Mouse (Mus musculus): ENCODE results near the gene Tas1r1. TPM values are rescaled to one million over a fixed set of nuclear protein-coding genes. Genes with fewer than 3 reads are reported as not detected.
A peak's percentile ranks its signal among the peaks of the same experiment; 100 is the strongest.

Tas1r1 gene
- polyA plus RNA-seq, 1 experiment from 2014 or later: 1.5 TPM

DNA sequence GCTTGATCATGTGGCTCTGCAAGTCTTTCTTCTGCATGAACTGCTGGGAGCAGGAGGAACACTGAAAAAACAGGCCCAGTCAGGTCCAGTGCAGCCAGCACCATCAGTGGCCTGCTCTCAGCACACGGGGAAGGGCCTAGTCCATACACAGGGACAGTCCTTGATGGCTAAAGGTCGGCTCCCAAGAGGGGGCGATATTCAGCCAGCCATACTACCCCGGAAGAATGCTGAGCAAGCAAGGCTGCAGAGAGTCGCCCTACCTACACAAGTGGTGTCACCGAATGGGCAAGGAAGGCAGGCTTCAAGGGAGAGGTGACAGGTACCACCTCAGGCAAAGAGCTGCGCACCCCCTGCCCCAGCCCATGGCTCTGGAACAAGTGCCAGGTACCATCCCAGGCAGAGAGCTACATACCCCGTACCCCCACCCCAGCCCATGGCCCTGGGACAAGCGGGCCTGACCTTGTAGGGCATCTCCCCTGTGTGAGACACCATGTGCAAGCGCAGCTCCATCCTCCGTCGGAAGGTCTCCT, 16.7 kb downstream of the Tas1r1 start:
- Histone ChIP-seq H3K4me1 (replicated peaks) (peaks cover 33% of the 10 kb centered on the region), H3K27ac (no peak overlapping the region), H3K4me2 (no peak overlapping the region), H3K36me3 (peaks cover 74% of the 10 kb centered on the region), H3K9ac (no peak overlapping the region), H3K27me3 (no peaks in the 10 kb centered on the region), H3K4me3 (no peak overlapping the region), H3K9me3 (no peaks in the 10 kb centered on the region)
- no peak for ATAC-seq (ENCODE audit: low FRiP score)
- WGBS: 79% methylated on average over 12 of the region's 12 CpGs

DNA sequence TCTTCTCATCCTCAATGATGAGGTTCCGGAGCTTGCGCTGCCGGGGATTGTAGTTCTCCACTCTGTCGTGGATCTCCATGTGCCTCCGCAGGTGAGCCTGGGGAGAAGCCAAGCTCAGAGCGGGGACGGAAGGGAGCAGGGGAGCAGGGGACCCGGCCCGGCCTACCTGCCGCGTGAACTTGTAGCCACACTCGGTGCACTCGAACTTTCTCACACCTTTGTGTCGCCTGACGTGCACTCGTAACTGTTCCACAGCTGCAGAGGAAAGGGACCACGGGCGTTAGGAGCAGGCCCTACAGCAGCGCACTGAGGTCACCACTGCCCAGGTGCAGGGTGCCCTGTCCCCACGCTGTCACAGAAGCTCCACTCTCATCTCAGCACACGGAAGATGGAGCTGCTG, 18.3 kb downstream of the Tas1r1 start:
- Histone ChIP-seq H3K4me2 (no peak overlapping the region), H3K27me3 (no peaks in the 10 kb centered on the region), H3K9ac (no peak overlapping the region), H3K9me3 (no peaks in the 10 kb centered on the region), H3K36me3 (peaks cover 82% of the 10 kb centered on the region), H3K4me1 (replicated peaks) (peaks cover 17% of the 10 kb centered on the region), H3K27ac (no peak overlapping the region), H3K4me3 (no peak overlapping the region)
- ATAC-seq (ENCODE audit: low FRiP score): no peak
- 95% methylated on average over 21 of the region's 21 CpGs for WGBS

DNA sequence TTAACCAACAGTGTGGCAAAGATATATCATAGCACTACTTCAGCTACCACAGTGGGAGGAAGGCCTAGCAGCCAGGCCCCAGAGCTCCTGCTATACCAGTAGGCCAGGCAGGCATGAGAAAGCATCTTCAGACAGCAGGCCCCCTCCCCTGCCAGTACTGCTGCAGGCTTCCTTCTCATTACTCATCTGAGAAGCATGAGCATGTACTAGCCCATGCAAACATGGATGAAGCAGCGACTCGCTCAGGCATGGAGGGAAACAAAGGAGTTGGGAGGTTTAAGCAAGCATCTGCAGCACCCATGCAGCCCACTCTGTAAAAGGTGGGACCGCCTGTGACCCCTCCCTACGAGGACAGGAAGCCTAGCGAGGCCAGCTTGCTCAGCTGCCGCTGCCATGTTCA, 19.3 kb downstream of the Tas1r1 start:
- Histone ChIP-seq H3K27me3 (no peaks in the 10 kb centered on the region), H3K9ac (0 out of 2 replicates have a peak overlapping the region, but pooled peaks have one; percentile 8), H3K27ac (no peak overlapping the region), H3K4me1 (replicated peaks) (peaks cover 7% of the 10 kb centered on the region), H3K9me3 (no peaks in the 10 kb centered on the region), H3K4me2 (no peak overlapping the region), H3K4me3 (no peak overlapping the region), H3K36me3 (peaks cover 82% of the 10 kb centered on the region)
- 88% methylated on average over 6 of the region's 6 CpGs for WGBS
- no peak for ATAC-seq (ENCODE audit: low FRiP score)

DNA sequence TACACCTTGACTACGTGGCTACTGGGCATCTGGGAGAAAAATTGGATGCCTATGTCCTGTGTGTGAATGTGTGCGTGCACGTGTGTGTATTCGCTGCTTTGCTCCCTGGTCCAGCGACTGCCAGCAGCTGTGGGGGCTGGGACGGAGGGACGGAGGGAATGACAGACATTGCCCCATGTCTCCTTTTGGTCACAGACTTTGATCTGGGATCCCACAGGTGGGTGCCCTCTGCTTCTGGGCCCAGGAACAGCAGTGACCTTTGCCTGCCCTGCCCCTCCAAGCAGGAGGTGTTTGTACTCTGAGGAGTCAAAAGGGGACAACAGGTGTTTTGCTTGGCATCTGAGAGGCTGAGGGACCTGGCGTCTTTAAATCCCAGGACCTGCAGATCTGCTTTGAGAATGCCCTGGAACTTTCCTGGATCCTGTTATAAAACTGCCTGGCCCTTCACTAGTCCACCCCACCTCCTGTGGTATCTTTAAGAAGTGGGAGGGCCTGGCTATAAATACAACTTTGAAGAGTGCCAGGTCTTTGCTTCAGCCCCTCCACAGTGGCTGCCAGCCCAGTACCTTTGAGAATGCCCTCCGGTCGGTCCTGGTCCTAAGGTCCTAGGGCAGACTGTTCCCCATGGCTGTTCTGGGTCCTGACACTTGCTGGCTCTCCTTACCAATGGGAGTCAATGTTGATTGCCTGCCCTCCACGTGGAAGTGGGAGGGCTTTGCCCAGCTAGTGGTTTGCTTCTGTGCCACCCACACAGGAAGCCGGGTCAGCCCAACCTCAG, 25.1 kb downstream of the Tas1r1 start:
- Histone ChIP-seq H3K4me3 (no peak overlapping the region), H3K9ac (peak overlapping the region; percentile 43; the same call in 1 of the 2 replicates), H3K9me3 (no peaks in the 10 kb centered on the region), H3K36me3 (peaks cover 33% of the 10 kb centered on the region), H3K27me3 (peaks cover 29% of the 10 kb centered on the region), H3K4me1 (replicated peaks) (peaks cover 35% of the 10 kb centered on the region), H3K4me2 (no peak overlapping the region), H3K27ac (no peak overlapping the region)
- 87% methylated on average over 12 of the region's 12 CpGs for WGBS
- no peak for ATAC-seq (ENCODE audit: low FRiP score)

DNA sequence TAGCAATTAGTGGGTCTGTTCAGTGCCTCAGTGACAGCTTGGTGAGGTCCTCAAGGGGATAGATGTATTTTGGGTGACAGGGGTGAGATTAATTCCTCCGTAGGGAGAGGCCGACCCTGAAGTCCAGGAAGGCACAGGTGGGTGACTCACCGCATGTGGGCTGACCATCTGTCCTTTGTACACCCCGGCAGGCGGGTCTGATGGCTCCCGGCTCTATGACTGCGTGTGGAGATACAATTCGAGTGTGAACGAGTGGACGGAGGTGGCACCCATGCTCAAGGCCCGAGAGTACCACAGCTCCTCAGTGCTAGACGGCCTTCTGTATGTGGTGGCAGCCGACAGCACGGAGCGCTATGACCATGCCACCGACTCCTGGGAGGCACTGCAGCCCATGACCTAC, 26.3 kb downstream of the Tas1r1 start:
- Histone ChIP-seq H3K4me1 (replicated peaks) (peaks cover 47% of the 10 kb centered on the region), H3K4me2 (no peak overlapping the region), H3K36me3 (peaks cover 26% of the 10 kb centered on the region), H3K4me3 (no peak overlapping the region), H3K9ac (no peak overlapping the region), H3K27ac (no peak overlapping the region), H3K9me3 (no peaks in the 10 kb centered on the region), H3K27me3 (peaks cover 40% of the 10 kb centered on the region)
- ATAC-seq (ENCODE audit: low FRiP score): no peak
- 93% methylated on average over 16 of the region's 16 CpGs for WGBS

DNA sequence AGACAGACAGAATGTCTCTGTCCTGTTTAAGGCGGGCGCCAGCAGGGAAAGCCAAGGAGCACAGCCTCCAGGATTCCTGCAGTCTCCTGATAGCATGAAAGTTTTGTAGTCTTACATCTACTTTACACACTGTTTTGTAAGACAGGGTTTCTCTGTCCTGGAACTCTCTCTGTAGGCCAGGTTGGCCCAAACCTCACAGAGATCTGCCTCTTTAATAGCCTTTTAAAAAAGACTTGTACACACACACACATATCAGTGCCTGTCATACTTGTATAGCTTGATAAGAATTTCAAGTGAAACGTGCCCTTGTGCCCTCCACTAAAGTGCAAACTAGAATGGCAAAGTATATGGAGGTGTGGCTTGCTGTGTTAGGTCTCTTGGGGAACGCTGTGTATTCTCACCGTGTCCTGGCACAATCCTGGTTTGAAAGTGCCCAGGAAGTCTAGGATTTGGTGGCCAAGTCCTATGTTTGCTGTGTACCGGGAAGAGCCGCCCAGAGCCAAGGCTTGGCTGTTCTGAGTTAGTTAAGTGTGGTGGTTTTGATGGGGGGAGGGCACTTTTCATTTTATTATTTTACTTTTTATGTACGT, 27.1 kb downstream of the Tas1r1 start:
- 81% methylated on average over 8 of the region's 8 CpGs for WGBS
- Histone ChIP-seq H3K4me2 (peak overlapping the region; percentile 97), H3K9me3 (no peaks in the 10 kb centered on the region), H3K27me3 (peaks cover 49% of the 10 kb centered on the region), H3K4me1 (replicated peaks) (peaks cover 50% of the 10 kb centered on the region), H3K4me3 (peak overlapping the region; percentile 72), H3K27ac (no peak overlapping the region), H3K36me3 (peaks cover 26% of the 10 kb centered on the region), H3K9ac (peak overlapping the region; percentile 72; the same call in 1 of the 2 replicates)
- no peak for ATAC-seq (ENCODE audit: low FRiP score)

DNA sequence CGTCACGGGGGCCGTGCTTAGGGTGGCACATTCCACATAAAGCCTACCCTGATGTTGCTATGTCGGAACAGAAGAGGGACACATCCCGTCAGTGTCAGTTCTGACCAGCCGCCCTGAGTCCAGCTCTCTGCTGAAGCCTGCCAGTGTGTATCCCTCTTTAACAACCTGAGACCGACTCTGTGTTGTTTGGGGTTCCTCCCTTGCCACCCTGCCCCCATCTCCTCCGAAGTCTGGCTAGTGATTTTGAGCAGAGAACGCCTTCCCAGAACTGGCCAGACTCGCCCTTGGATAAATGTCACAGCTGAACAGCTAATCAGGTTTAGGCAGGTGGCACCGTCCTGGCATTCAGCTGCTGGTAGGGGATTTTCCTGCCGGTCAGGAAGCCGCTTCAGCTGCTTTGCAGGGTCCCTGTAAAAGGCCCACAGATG, 27.6 kb downstream of the Tas1r1 start:
- no peak for ATAC-seq (ENCODE audit: low FRiP score)
- Histone ChIP-seq H3K36me3 (peaks cover 21% of the 10 kb centered on the region), H3K9me3 (no peaks in the 10 kb centered on the region), H3K9ac (peak overlapping the region; percentile 72), H3K4me1 (replicated peaks) (peaks cover 50% of the 10 kb centered on the region), H3K4me3 (peak overlapping the region; percentile 72), H3K27me3 (peaks cover 50% of the 10 kb centered on the region), H3K27ac (no peak overlapping the region), H3K4me2 (peak overlapping the region; percentile 97)
- WGBS: 14% methylated on average over 13 of the region's 13 CpGs

DNA sequence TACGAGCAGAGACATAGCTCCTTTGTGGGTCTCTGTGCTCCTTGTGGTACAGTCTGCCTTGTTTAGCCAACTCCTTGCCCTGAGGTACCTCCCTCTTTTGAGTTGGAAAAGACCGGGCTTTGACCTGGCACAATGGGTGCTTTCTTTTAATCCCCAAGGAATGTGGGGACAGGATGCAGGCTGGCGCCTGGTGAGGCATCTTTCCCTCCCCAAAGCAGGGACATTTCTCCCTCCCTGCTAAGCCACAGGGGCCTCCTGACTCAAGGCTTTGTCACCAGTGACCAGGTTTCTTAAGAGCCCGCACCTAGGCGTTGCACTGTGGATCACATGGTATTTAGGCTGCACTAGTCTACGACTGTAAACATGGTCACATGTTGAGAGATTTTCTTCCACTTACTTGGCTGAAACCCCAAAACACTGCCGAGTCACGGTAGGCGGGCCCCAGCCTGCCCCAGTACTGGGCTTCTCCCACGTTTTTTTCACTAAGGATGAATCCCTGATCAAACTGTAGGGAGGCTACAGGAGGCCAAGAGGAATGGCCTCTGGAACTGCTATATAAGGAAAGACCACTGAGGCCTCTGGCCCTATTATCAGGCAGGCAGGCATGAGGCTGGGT, 28.2 kb downstream of the Tas1r1 start:
- H3K36me3 ChIP-seq: peaks cover 17% of the 10 kb centered on the region
- H3K27ac ChIP-seq: no peak overlapping the region
- H3K9ac ChIP-seq: peak overlapping the region; percentile 72
- H3K4me3 ChIP-seq: peak overlapping the region; percentile 72
- 2% methylated on average over 10 of the region's 10 CpGs for WGBS
- no peak for ATAC-seq (ENCODE audit: low FRiP score)
- H3K27me3 ChIP-seq: peaks cover 50% of the 10 kb centered on the region
- H3K4me2 ChIP-seq: peak overlapping the region; percentile 97
- H3K9me3 ChIP-seq: no peaks in the 10 kb centered on the region
- H3K4me1 ChIP-seq (replicated peaks): peaks cover 50% of the 10 kb centered on the region

DNA sequence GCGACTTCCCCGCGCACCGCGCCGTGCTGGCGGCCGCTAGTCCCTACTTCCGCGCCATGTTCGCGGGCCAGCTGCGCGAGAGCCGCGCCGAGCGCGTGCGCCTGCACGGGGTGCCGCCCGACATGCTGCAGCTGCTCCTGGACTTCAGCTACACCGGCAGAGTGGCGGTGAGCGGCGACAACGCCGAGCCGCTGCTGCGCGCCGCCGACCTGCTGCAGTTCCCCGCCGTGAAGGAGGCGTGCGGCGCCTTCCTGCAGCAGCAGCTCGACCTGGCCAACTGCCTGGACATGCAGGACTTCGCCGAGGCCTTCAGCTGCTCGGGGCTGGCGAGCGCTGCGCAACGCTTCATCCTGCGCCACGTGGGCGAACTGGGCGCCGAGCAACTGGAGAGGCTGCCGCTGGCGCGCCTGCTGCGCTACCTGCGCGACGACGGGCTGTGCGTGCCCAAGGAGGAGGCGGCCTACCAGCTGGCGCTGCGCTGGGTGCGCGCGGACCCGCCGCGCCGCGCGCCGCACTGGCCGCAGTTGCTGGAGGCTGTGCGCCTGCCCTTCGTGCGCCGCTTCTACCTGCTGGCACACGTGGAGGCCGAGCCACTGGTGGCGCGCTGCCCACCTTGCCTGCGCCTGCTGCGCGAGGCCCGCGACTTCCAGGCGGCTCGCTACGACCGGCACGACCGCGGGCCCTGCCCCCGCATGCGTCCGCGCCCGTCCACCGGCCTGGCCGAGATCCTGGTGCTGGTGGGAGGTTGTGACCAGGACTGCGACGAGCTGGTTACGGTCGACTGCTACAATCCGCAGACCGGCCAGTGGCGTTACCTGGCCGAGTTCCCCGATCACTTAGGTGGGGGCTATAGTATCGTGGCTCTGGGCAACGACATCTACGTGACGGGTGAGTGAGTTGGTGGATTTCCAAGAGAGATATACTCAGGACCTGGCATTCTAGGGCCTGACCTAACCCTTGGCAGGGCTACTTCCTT, 29.0 kb downstream of the Tas1r1 start:
- Histone ChIP-seq H3K9ac (peak overlapping the region; percentile 72), H3K4me1 (replicated peaks) (peaks cover 50% of the 10 kb centered on the region), H3K27me3 (peaks cover 50% of the 10 kb centered on the region), H3K4me3 (peak overlapping the region; percentile 72), H3K36me3 (peaks cover 10% of the 10 kb centered on the region; the same call in 1 of the 2 replicates), H3K9me3 (no peaks in the 10 kb centered on the region), H3K4me2 (peak overlapping the region; percentile 97), H3K27ac (peak overlapping the region; percentile 84)
- peak; percentile 79 for ATAC-seq (ENCODE audit: low FRiP score)
- WGBS: under 1% methylated on average over 102 of the region's 115 CpGs

DNA sequence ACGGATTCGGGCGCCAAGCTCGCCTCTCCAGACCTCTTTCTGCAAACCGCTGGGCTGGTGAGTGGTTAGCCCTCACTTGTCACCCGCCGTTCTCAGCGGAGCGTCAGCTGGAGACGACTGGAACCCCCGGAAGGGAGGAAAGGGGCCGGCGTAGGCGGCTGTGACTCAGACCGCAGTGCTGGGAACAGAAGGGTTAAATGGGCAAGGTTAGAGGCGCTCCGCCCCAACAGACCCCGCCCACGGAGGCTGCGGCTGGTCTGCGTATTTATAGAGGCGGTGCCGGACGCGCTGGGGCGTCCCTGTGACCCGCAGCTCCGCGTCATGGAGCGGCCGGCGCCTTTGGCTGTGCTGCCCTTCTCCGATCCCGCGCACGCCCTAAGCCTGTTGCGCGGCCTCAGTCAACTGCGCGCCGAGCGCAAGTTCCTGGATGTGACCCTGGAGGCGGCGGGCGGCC, 29.7 kb downstream of the Tas1r1 start, which contains the start of gene Klhl21:
Gene Klhl21 (plus strand): TSS at position 182 of the 454 bp plus-strand sequence.
- no peaks in the 10 kb centered on the region for H3K9me3 ChIP-seq
- H3K9ac ChIP-seq: peak within 1 kb of the TSS; percentile 72
- peak; percentile 88 for ATAC-seq (ENCODE audit: low FRiP score)
- H3K27me3 ChIP-seq: peaks cover 50% of the 10 kb centered on the region
- 0 out of 2 replicates have a peak, but pooled peaks cover 8% of the 10 kb centered on the region for H3K36me3 ChIP-seq
- peak within 1 kb of the TSS; percentile 97 for H3K4me2 ChIP-seq
- H3K4me3 ChIP-seq: peak within 1 kb of the TSS; percentile 72
- peak within 1 kb of the TSS; percentile 84 for H3K27ac ChIP-seq
- H3K4me1 ChIP-seq (replicated peaks): peaks cover 50% of the 10 kb centered on the region
- under 1% methylated on average over 45 of the region's 45 CpGs for WGBS

DNA sequence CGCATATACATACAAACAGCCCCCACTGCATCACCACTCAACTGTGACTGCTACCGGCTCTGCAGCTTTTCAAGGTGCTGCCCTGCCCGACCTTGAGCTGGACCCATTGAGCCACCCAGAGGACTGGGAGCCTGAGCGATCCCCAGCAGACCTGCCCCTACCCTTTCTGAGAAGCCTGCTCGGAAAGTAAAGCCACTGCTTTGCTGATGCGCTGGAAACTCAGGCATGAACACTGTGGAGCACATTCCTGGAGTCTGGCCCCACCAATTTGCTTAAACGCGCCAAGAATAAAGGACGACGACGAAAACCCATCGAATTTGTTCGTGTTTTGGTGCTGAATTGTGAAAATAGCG, 30.2 kb downstream of the Tas1r1 start:
- Histone ChIP-seq H3K4me2 (peak overlapping the region; percentile 97), H3K36me3 (0 out of 2 replicates have a peak, but pooled peaks cover 8% of the 10 kb centered on the region), H3K27me3 (peaks cover 47% of the 10 kb centered on the region), H3K4me1 (replicated peaks) (peaks cover 50% of the 10 kb centered on the region), H3K9me3 (no peaks in the 10 kb centered on the region), H3K4me3 (peak overlapping the region; percentile 72), H3K27ac (peak overlapping the region; percentile 61), H3K9ac (peak overlapping the region; percentile 72)
- no peak for ATAC-seq (ENCODE audit: low FRiP score)
- WGBS: 1% methylated on average over 14 of the region's 14 CpGs
